Mouse (Mus musculus) stomach, embryonic 16.5 days (tissue): ENCODE measurements around the gene Syngr4. TPM values are rescaled to one million over a fixed set of nuclear protein-coding genes. Genes with fewer than 3 reads are reported as not detected.

Experiments
- ATAC-seq: fragments of 200-750 bp; cut with Nextera tagmentation; 2 replicates; pipeline ENCODE4 v1.8.0; 2017; ENCODE audit warnings: moderate number of reproducible peaks, moderate TSS enrichment; ENCODE audit not compliant: insufficient read depth, low FRiP score
- H3K27ac ChIP-seq: fragments of 300-500 bp; sonication (generic); 2 replicates; pipeline ENCODE4 v1.5.1; 2014; ENCODE audit warnings: low read length
- H3K27me3 ChIP-seq: fragments of 300-500 bp; sonication (generic); 2 replicates; pipeline ENCODE4 v1.6.1; 2014; ENCODE audit warnings: low read length, control low read depth, mixed read lengths; ENCODE audit not compliant: control insufficient read depth, insufficient read depth
- H3K36me3 ChIP-seq: fragments of 300-500 bp; sonication (generic); 2 replicates; pipeline ENCODE4 v1.6.1; 2014; ENCODE audit warnings: low read length; ENCODE audit not compliant: control insufficient read depth, insufficient read depth
- H3K4me1 ChIP-seq: fragments of 300-500 bp; sonication (generic); 2 replicates; pipeline ENCODE4 v1.6.1; 2014; ENCODE audit warnings: low read length, control low read depth, mixed read lengths; ENCODE audit not compliant: control insufficient read depth, insufficient read depth
- H3K4me2 ChIP-seq: fragments of 300-500 bp; sonication (generic); 2 replicates; pipeline ENCODE4 v1.6.1; 2014; ENCODE audit warnings: low read depth, low read length, mixed read lengths
- H3K4me3 ChIP-seq: fragments of 300-500 bp; sonication (generic); replicated peaks from 2 replicates; pipeline ENCODE4 v1.5.1; 2014; ENCODE audit warnings: mild to moderate bottlenecking, low read length
- H3K9ac ChIP-seq: fragments of 300-500 bp; sonication (generic); 2 replicates; pipeline ENCODE4 v1.6.1; 2014; ENCODE audit warnings: low read length
- H3K9me3 ChIP-seq: fragments of 300-500 bp; sonication (generic); replicated peaks from 2 replicates; pipeline ENCODE4 v1.6.1; 2016; ENCODE audit warnings: low read length, control low read depth; ENCODE audit not compliant: control insufficient read depth
- WGBS: fragments of 180-500 bp; shearing (Covaris S2); extraction: QIAGEN DNeasy Blood & Tissue Kit; methylation state at CpG from one replicate; pipeline ENCODE4 v1.1.7; 2014; 5-methylcytosine and 5-hydroxymethylcytosine counted together
- polyA plus RNA-seq: library from polyadenylated mRNA; unstranded; fragments of >200 nt; fragmentation: Nextera tagmentation; extraction: Ambion mirVana; gene quantifications from 2 replicates; pipeline ENCODE4 v1.2.1, GENCODE M21; 2015

The Syngr4 gene
- polyA plus RNA-seq, 1 experiment from 2014 or later: 0.49 TPM

DNA sequence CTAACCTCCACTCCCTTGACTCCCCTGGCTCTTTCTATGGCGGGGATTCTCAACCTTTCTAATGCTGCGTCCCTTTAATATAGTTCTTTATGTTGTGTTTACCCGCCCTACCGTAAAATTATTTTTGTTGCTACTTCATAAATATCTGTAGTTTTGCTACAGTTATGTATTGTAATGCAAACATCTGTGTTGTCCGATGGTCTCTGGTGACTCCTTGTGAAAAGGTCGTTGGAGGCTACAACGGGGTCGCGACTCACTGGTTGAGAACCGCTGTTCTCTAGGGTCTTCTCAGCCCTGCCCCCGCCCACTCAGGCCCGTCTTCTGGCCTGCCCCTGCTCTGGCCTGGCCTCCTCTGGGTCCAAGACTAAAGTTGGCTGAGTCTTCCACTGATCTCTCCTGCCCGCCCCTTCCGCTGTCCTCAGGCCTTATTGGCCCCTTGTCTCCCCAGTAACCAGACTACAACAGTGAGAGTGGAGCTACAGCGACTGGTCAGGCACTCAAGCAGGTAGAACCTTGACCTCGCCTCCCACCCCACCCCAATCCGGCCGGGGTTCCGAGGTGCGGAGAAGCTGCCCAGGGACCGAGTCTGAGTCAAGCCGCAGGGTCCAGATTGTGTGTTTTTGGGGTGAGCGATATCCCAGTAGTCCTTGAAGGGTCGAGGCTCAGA lies 27.4 kb upstream of the Syngr4 start, which contains the start of gene Ccdc114:
Ccdc114 (plus strand) TSS at position 311 of the 667 bp plus-strand sequence.
- Histone ChIP-seq H3K36me3 (no peaks in the 10 kb centered on the region), H3K9ac (peak within 1 kb of the TSS; percentile 63), H3K4me1 (peaks cover 42% of the 10 kb centered on the region)

DNA sequence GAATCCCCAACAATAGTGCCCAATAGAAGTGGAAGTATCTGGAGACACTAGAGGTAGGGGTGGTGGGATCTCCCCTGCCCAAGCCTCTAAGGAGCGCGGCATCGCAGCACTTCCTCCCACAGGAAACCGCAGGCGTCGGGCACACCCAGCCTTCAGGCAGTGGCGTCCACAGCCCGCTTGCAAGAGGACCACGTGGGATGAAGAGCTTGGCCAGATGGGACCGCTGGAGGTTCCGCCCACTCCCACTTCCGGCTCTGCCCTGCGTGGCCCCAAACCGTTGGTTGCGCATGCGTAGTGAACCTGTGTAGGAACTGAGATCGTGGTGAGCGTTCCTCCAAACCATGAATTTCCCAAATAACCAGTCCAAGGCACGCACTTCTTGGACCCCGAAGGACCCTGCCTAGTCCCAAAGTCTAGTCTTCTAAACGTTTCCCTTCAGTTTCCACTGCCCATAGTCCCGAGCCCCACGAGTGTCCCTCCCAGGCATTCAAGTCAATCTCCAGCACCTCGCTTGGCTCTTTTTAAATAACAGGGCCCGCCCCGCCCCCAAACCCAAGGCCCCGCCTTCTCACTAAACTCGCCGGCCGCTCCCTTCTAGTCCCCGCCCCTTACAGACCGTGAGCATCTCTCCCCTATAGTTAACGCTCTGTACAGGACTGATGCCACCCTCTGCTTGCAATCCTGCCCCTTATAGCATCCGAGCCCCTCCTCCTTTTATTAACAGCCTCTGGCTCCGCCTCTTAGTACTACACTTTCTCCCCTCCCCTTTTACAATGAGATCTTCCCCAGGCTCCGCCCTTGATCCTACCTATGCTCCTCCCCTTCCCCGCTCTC lies 26.6 kb upstream of the Syngr4 start:
- Histone ChIP-seq H3K4me1 (peaks cover 46% of the 10 kb centered on the region), H3K27me3 (no peaks in the 10 kb centered on the region), H3K4me3 (peak overlapping the region; percentile 51), H3K36me3 (no peaks in the 10 kb centered on the region), H3K27ac (peak overlapping the region; percentile 97), H3K9me3 (no peaks in the 10 kb centered on the region; the same call in 1 of the 2 replicates), H3K9ac (peak overlapping the region; percentile 63), H3K4me2 (peak overlapping the region; percentile 55)
- ATAC-seq: peak; percentile 91
- WGBS: under 1% methylated on average over 37 of the region's 37 CpGs

More for the DNA sequence above, 27.4 kb upstream of the Syngr4 start, which contains the start of gene Ccdc114:
- Histone ChIP-seq H3K4me2 (peak within 1 kb of the TSS; percentile 55), H3K27me3 (no peaks in the 10 kb centered on the region), H3K4me3 (peak within 1 kb of the TSS; percentile 51), H3K27ac (peak within 1 kb of the TSS; percentile 97), H3K9me3 (no peaks in the 10 kb centered on the region; the same call in 1 of the 2 replicates)
- WGBS: 8% methylated on average over 24 of the region's 24 CpGs
- peak; percentile 54 for ATAC-seq

DNA sequence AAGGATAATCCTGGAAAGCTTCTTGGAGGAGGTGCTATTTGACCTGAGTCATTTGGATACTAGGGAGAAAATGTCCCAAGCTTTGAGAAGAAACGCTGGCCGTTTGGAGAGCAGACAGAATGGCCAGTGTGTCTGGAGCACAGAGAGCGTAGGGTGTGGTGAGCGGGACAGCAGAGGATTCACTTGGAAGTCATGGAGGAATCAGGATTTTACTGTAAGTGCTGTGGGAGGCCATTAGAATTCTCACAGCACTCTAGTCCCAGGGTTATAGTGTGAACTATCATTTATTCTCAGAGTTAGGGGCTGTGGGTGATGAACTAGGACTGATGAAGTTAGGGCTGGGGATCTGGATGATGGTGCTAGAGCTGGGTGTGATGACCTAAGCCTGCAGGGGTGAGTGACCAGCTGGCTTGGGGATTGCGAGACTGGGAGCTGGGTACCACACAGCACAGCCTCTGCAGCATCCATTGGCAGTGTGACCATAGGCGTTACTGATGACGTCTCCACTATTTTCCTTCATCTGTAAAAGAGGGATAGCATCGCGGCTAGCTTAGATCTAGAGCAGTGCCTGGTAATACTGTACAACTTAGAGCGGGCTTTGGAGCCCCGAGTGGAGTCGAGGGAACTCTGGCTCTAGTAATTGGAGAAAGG lies 25.6 kb upstream of the Syngr4 start:
- Histone ChIP-seq H3K9ac (peak overlapping the region; percentile 60), H3K27ac (peak overlapping the region; percentile 97), H3K4me2 (peak overlapping the region; percentile 55; the same call in 1 of the 2 replicates), H3K36me3 (no peaks in the 10 kb centered on the region), H3K4me1 (peaks cover 57% of the 10 kb centered on the region), H3K4me3 (no peak overlapping the region), H3K27me3 (no peaks in the 10 kb centered on the region), H3K9me3 (no peaks in the 10 kb centered on the region; the same call in 1 of the 2 replicates)
- no peak for ATAC-seq
- WGBS: 73% methylated on average over 12 of the region's 12 CpGs

DNA sequence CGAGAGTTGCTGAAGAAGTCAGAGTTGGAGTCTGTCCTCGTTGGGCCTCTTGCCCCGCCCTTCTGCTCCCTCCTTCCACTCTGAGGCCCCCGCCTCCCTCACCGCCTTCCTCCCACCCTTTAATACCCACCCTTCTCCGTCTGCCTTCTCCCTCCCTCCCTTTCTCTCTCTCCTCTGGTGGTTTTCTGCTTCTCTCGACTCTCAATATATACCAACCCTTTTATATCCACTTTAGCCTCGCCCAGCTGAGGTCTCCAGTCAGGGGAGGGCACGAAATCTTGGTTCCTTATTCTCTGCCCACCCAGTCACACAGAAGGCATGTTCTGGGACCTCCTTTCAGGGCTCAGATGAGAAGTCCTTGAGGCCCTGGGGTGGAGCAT lies 24.7 kb upstream of the Syngr4 start, which contains the start of gene Emp3:
Emp3 (minus strand) TSS at position 163 of the 380 bp plus-strand sequence.
- H3K27ac ChIP-seq: peak within 1 kb of the TSS; percentile 97
- H3K9ac ChIP-seq: peak within 1 kb of the TSS; percentile 84
- peak within 1 kb of the TSS; percentile 62 for H3K4me3 ChIP-seq
- no peaks in the 10 kb centered on the region for H3K36me3 ChIP-seq
- no peaks in the 10 kb centered on the region; the same call in 1 of the 2 replicates for H3K9me3 ChIP-seq
- 11% methylated on average over 9 of the region's 9 CpGs for WGBS
- peaks cover 63% of the 10 kb centered on the region for H3K4me1 ChIP-seq
- H3K27me3 ChIP-seq: no peaks in the 10 kb centered on the region
- ATAC-seq: peak; percentile 11; the same call in 1 of the 2 replicates
- peak within 1 kb of the TSS; percentile 62 for H3K4me2 ChIP-seq

DNA sequence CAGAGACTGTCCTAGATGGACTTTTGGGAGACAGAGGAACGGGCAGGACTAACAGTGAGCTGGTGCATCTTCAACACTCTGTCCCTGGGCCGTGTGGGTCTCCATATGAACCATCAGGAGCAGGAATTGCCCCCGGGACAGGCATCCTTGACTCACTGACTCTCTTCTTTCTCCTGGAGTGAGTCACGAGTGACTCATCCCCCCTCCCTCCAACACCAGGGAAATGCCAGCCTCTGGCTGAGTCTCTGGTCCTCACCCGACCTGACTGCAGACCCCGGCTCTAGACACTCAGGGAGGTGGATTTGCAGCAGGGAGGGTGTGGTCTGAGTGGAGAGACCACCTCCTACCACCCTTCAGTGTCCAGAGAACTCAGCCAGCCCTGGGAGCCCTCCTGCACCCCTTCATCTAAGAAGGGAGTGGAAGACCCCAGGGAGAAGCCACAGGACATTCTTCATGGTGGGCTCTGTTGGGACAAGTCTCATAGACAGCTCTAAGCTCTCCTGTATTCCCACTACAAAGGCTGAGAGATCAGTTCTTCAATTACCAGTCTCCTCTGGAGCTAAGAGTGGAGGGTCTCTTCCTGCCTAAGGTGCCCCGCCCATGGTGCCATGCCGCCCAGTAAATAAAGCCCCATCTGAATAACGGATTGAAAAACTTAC lies 24.2 kb upstream of the Syngr4 start:
- peak overlapping the region; percentile 62 for H3K4me2 ChIP-seq
- WGBS: 14% methylated on average over 9 of the region's 9 CpGs
- peaks cover 69% of the 10 kb centered on the region for H3K4me1 ChIP-seq
- no peaks in the 10 kb centered on the region for H3K36me3 ChIP-seq
- H3K27ac ChIP-seq: peak overlapping the region; percentile 97
- H3K9me3 ChIP-seq: no peaks in the 10 kb centered on the region; the same call in 1 of the 2 replicates
- no peaks in the 10 kb centered on the region for H3K27me3 ChIP-seq
- peak overlapping the region; percentile 62 for H3K4me3 ChIP-seq
- peak; percentile 1; the same call in 1 of the 2 replicates for ATAC-seq
- H3K9ac ChIP-seq: peak overlapping the region; percentile 84

DNA sequence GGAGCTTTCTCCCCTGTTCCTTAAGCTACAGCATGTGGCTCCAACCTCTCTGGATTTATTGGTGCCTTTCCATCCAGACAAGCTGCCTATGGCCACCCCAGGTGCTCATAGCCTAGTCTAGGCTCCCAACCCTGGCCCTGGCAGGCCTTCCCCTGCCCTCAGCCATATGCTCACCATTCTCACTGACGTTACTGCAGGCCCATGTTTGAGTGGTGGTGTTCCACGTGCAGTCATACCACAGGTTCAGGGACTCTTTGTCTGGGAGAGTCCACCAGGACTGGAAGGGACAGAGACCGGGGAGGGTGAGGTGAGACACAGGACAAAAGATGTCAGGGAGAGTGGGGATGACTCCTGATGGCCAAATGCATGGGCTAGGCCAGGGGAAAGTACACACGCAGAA lies 23.2 kb upstream of the Syngr4 start:
- Histone ChIP-seq H3K27me3 (no peaks in the 10 kb centered on the region), H3K4me2 (peak overlapping the region; percentile 62), H3K36me3 (no peaks in the 10 kb centered on the region), H3K9me3 (no peaks in the 10 kb centered on the region), H3K4me3 (peak overlapping the region; percentile 62), H3K9ac (peak overlapping the region; percentile 84), H3K27ac (peak overlapping the region; percentile 9; the same call in 1 of the 2 replicates), H3K4me1 (peaks cover 70% of the 10 kb centered on the region)
- ATAC-seq: no peak
- WGBS: 51% methylated on average over 4 of the region's 4 CpGs

DNA sequence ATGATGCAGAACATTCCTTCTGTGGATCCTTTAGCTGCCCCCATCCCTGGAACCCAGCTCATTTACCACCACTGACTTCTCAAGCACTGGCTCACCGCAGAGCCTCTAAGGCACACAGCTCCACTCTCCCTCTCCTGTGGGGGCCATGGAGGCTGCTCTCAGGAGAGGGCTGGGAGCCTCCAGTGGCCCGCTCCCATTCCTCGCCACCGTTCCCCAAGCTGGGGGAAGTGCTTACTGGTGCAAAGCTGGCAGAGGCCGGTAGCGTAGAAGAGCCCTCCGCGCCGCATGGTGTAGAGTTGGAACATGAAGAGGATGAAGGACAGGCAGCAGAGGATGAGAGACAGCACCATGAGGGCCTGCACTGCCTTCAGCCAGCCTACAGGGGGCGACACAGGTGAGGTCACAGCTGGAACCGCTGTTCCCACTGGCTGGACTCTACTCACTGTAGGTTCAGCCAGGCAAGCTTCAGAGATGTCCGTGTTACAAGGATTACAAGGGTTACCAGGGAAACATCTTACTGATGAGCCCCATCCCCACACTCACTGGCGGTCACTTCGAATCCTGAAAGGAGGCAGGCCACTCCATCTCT lies 22.7 kb upstream of the Syngr4 start:
- H3K4me1 ChIP-seq: peaks cover 67% of the 10 kb centered on the region
- peak overlapping the region; percentile 2; the same call in 1 of the 2 replicates for H3K9ac ChIP-seq
- no peaks in the 10 kb centered on the region for H3K9me3 ChIP-seq
- H3K4me2 ChIP-seq: peak overlapping the region; percentile 62
- H3K27ac ChIP-seq: no peak overlapping the region
- H3K36me3 ChIP-seq: no peaks in the 10 kb centered on the region
- H3K27me3 ChIP-seq: no peaks in the 10 kb centered on the region
- peak overlapping the region; percentile 62; the same call in 1 of the 2 replicates for H3K4me3 ChIP-seq
- ATAC-seq: no peak
- WGBS: 64% methylated on average over 14 of the region's 14 CpGs

DNA sequence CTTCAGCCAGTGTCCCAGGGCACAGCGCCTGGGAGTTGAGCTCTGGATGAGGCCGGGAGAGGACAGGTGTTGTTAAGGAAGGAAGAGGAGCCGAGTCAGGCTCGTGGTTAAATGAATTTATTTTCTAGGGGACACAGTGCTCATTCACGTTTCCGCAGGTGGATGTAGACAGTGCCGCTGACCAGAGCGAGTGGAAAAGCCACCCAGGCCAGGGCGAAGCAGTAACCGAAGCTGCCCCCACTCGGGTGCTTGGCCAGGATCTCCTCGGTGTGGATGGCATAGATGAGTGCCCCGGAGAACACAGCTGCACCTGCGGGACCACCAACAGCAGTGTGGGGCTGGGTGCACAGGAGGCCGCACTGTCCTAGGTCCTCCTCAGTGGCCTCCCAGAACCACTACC lies 21.4 kb upstream of the Syngr4 start:
- peak overlapping the region; percentile 70 for H3K9ac ChIP-seq
- no peak overlapping the region for H3K4me2 ChIP-seq

More for the DNA sequence above, 21.4 kb upstream of the Syngr4 start:
- H3K9me3 ChIP-seq: no peaks in the 10 kb centered on the region
- peak overlapping the region; percentile 89 for H3K27ac ChIP-seq
- ATAC-seq: no peak
- no peak overlapping the region for H3K4me3 ChIP-seq
- H3K27me3 ChIP-seq: no peaks in the 10 kb centered on the region
- H3K4me1 ChIP-seq: peaks cover 65% of the 10 kb centered on the region
- WGBS: 70% methylated on average over 15 of the region's 15 CpGs
- H3K36me3 ChIP-seq: no peaks in the 10 kb centered on the region
